Mouse (Mus musculus): Measurements from ENCODE around the gene Pramel3. TPM values are rescaled to one million over a fixed set of nuclear protein-coding genes. Genes with fewer than 3 reads are reported as not detected.

The Pramel3 gene
- not detected for polyA plus RNA-seq (2014; fragmentation: Illumina TruSeq; extraction: RNeasy Lipid Tissue Mini Kit (QIAGEN cat#74804); ENCODE audit: low read depth, low replicate concordance)

DNA sequence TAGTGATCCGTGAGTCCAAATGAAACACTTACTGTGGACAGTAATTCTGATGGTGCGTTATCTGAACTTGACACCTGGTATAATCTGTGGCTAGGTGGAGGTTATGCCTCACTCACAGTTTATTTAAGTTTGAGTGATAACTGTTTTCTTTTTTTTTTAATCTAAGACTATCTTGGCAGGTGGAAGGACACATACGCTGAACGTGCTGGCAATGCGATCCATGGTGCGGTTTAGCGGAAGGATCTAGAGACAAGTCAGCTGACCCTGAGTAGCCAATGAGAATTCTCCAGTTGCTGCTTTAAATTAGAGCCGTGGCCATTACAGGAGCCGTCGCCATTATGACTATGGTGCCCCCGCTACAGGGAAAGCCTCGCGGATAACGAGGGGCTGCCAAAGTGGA, at the start of gene Pramel3:
Gene Pramel3 (plus strand): TSS at position 301 of the 400 bp plus-strand sequence.

Other genes starting within 250 kb of the Pramel3 start
- gene Gm15023, start 124.7 kb upstream of the Pramel3 start, polyA plus RNA-seq (2014; fragmentation: Illumina TruSeq; extraction: RNeasy Lipid Tissue Mini Kit (QIAGEN cat#74804); ENCODE audit: low read depth, low replicate concordance): not detected
- not detected for gene Tceal6, start 91.6 kb upstream of the Pramel3 start, polyA plus RNA-seq (2014; fragmentation: Illumina TruSeq; extraction: RNeasy Lipid Tissue Mini Kit (QIAGEN cat#74804); ENCODE audit: low read depth, low replicate concordance)
- not detected for gene Gm5128, start 71.0 kb downstream of the Pramel3 start, polyA plus RNA-seq (2014; fragmentation: Illumina TruSeq; extraction: RNeasy Lipid Tissue Mini Kit (QIAGEN cat#74804); ENCODE audit: low read depth, low replicate concordance)
- not detected for gene Gm7903, start 131.5 kb downstream of the Pramel3 start, polyA plus RNA-seq (2014; fragmentation: Illumina TruSeq; extraction: RNeasy Lipid Tissue Mini Kit (QIAGEN cat#74804); ENCODE audit: low read depth, low replicate concordance)
- gene AV320801, start 192.3 kb downstream of the Pramel3 start, polyA plus RNA-seq (2014; fragmentation: Illumina TruSeq; extraction: RNeasy Lipid Tissue Mini Kit (QIAGEN cat#74804); ENCODE audit: low read depth, low replicate concordance): not detected